Mouse (Mus musculus) heart, postnatal 0 days (tissue): ENCODE measurements around the gene Kcnj15.

Experiments
- CTCF ChIP-seq: IDR thresholded peaks from 2 replicates; pipeline ENCODE4 v1.5.1; 2016; ENCODE audit warnings: antibody characterized with exemption, control low read depth, low read depth
- EP300 ChIP-seq: IDR thresholded peaks from 2 replicates; pipeline ENCODE4 v1.6.1; 2016; ENCODE audit warnings: antibody characterized with exemption, low read depth

GRCm38 (mm10) chr16:95344961-95345360, 87.6 kb downstream of the Kcnj15 start:
- TF ChIP-seq EP300 (no peak), CTCF (no peak)
